16 mouse cellular contexts compared by ENCODE assay signal in genomic region chr7:83985751-83986150, GRCm38 (mm10).
"Had no signal": no experiment of that assay in that cellular context is flagged by ENCODE, and none has a peak within 500 bp of the region (broad histone marks: within the 10 kb centered on the region; RNA-seq: fewer than 3 reads in every experiment).

No protein-coding gene starts in this region.

- H3K27me3 ChIP-seq: neural tube, embryonic 12.5 days; neural tube, embryonic 13.5 days; neural tube, embryonic 15.5 days; stomach, embryonic 15.5 days had no signal

- H3K36me3 ChIP-seq: neural tube, embryonic 12.5 days; neural tube, embryonic 13.5 days; neural tube, embryonic 15.5 days; stomach, embryonic 15.5 days had no signal

- H3K4me3 ChIP-seq: neural tube, embryonic 12.5 days; neural tube, embryonic 13.5 days; neural tube, embryonic 15.5 days; stomach, embryonic 15.5 days had no signal

- H3K4me2 ChIP-seq: neural tube, embryonic 12.5 days; neural tube, embryonic 13.5 days; neural tube, embryonic 15.5 days; stomach, embryonic 15.5 days had no signal

- H3K9ac ChIP-seq: neural tube, embryonic 12.5 days; neural tube, embryonic 13.5 days; neural tube, embryonic 15.5 days; stomach, embryonic 15.5 days had no signal

- DNase-seq: retina, postnatal 1 day; right cerebral cortex, adult 18-20 months; right cerebral cortex, postnatal 14 days; right cerebral cortex, postnatal 25 days; right cerebral cortex, postnatal 4 days; spleen, adult 18-20 months; thymus, adult 18-20 months; thymus, adult 2 months; thymus, postnatal 25 days; thymus, postnatal 36 days; thymus, postnatal 4 days had no signal

- H3K4me1 ChIP-seq: neural tube, embryonic 12.5 days; neural tube, embryonic 13.5 days; neural tube, embryonic 15.5 days; stomach, embryonic 15.5 days had no signal

- H3K27ac ChIP-seq: neural tube, embryonic 12.5 days; neural tube, embryonic 13.5 days; neural tube, embryonic 15.5 days; stomach, embryonic 15.5 days; stomach, postnatal 0 days had no signal

- H3K9me3 ChIP-seq: neural tube, embryonic 12.5 days; neural tube, embryonic 13.5 days; neural tube, embryonic 15.5 days; stomach, embryonic 15.5 days had no signal
